Mouse (Mus musculus) G1E (cell line): Measurements from ENCODE around the gene Sacs.

Experiments used
- CTCF ChIP-seq: IDR thresholded peaks from 2 replicates; pipeline ENCODE4 v1.5.1; 2012; ENCODE audit warnings: low read depth, low read length, inconsistent platforms, mixed read lengths
- TAL1 ChIP-seq: conservative IDR thresholded peaks from 2 replicates; pipeline ENCODE4 v1.6.1; 2012; ENCODE audit warnings: low read depth, low read length, inconsistent platforms, mixed read lengths

- TF ChIP-seq CTCF (no peak), TAL1 (no peak)
Observed at GRCm38 (mm10) chr14:61172548-61173158, 34.4 kb downstream of the Sacs start.
